Mouse (Mus musculus) liver, adult 2 months (tissue): ENCODE data around the gene Limd2. TPM values are rescaled to one million over a fixed set of nuclear protein-coding genes. Genes with fewer than 3 reads are reported as not detected.
A peak's percentile ranks its signal among the peaks of the same experiment; 100 is the strongest.

ENCODE experiments used
- DNase-seq: peaks from one replicate; pipeline ENCODE4 v3.0.0-alpha.2; 2011; ENCODE audit warnings: low read depth, low spot score; ENCODE audit errors: extremely low read depth
- H3K27ac ChIP-seq: fragments of 200-500 bp; replicated peaks from 2 replicates; pipeline ENCODE4 v1.5.1; 2012; ENCODE audit warnings: low read depth, mild to moderate bottlenecking, control low read depth, inconsistent platforms, low read length; ENCODE audit not compliant: insufficient read depth
- H3K27me3 ChIP-seq: fragments of 200-500 bp; 2 replicates; pipeline ENCODE4 v1.6.1; 2012; ENCODE audit warnings: mild to moderate bottlenecking, moderate library complexity, low read length, inconsistent platforms; ENCODE audit not compliant: control insufficient read depth, insufficient read depth
- H3K36me3 ChIP-seq: fragments of 200-500 bp; 2 replicates; pipeline ENCODE4 v1.6.1; 2012; ENCODE audit warnings: low read length, inconsistent platforms; ENCODE audit not compliant: control insufficient read depth, insufficient read depth
- H3K4me1 ChIP-seq: fragments of 200-500 bp; 2 replicates; pipeline ENCODE4 v1.6.1; 2011; ENCODE audit warnings: low read length; ENCODE audit not compliant: control insufficient read depth, insufficient read depth
- H3K4me3 ChIP-seq: fragments of 200-500 bp; 2 replicates; pipeline ENCODE4 v1.5.1; 2011; ENCODE audit warnings: low read depth, mild to moderate bottlenecking, control low read depth, low read length, moderate library complexity; ENCODE audit not compliant: insufficient read depth
- H3K79me2 ChIP-seq: fragments of 200-500 bp; 2 replicates; pipeline ENCODE4 v1.6.1; 2012; ENCODE audit warnings: inconsistent platforms, mild to moderate bottlenecking, low read length, moderate library complexity; ENCODE audit not compliant: control insufficient read depth, insufficient read depth
- H3K9ac ChIP-seq: fragments of 200-500 bp; 2 replicates; pipeline ENCODE4 v1.6.1; 2012; ENCODE audit warnings: low read depth, mild to moderate bottlenecking, control low read depth, inconsistent platforms, low read length
- CTCF ChIP-seq: fragments of 200-500 bp; IDR thresholded peaks from 2 replicates; pipeline ENCODE4 v1.5.1; 2011; ENCODE audit warnings: low read depth, low read length, control low read depth
- POLR2A ChIP-seq: fragments of 200-500 bp; IDR thresholded peaks from 2 replicates; pipeline ENCODE4 v1.6.1; 2011; ENCODE audit warnings: low read length, control low read depth; ENCODE audit not compliant: insufficient read depth; ENCODE audit errors: extremely low read depth
- whole genome bisulfite sequencing: fragments of 180-500 bp; shearing (Covaris S2); methylation state at CpG from one replicate; pipeline ENCODE4 v1.1.7; 2018; 5-methylcytosine and 5-hydroxymethylcytosine counted together
- polyA plus RNA-seq: library from polyadenylated mRNA; depleted of rRNA; stranded (reverse); fragments of >200 nt; gene quantifications from 2 replicates; pipeline ENCODE4 v1.2.3, GENCODE M21; 2012
- total RNA-seq: library from RNA; depleted of rRNA; stranded (reverse); fragments of >200 nt; gene quantifications from 2 replicates; pipeline ENCODE4 v1.2.3, GENCODE M21; 2014

Gene Limd2
- total and polyA plus RNA-seq, 2 experiments, result 9.4 to 26.3 TPM

GRCm38 (mm10) chr11:106156257-106156656, 4.4 kb downstream of the Limd2 start:
- H3K27ac ChIP-seq, result no peak overlapping the region
- H3K9ac ChIP-seq, result no peak overlapping the region
- DNase-seq, result no peak
- no peak overlapping the region for H3K4me3 ChIP-seq
- 86% methylated on average over 1 of the region's 1 CpGs for WGBS
- no peak for TF ChIP-seq POLR2A
- no peak for TF ChIP-seq CTCF
- H3K36me3 ChIP-seq, result peaks cover 5% of the 10 kb centered on the region; the same call in 1 of the 2 replicates
- peaks cover 16% of the 10 kb centered on the region for H3K4me1 ChIP-seq
- H3K79me2 ChIP-seq, result no peaks in the 10 kb centered on the region
- H3K27me3 ChIP-seq, result no peaks in the 10 kb centered on the region

- Histone ChIP-seq H3K27ac (no peak overlapping the region), H3K79me2 (no peaks in the 10 kb centered on the region), H3K27me3 (no peaks in the 10 kb centered on the region), H3K4me3 (no peak overlapping the region), H3K4me1 (peaks cover 13% of the 10 kb centered on the region), H3K36me3 (peaks cover 9% of the 10 kb centered on the region; the same call in 1 of the 2 replicates), H3K9ac (no peak overlapping the region)
- WGBS, result 67% methylated on average over 3 of the region's 3 CpGs
- TF ChIP-seq POLR2A, result no peak
- no peak for TF ChIP-seq CTCF
- DNase-seq, result no peak
Measured at GRCm38 (mm10) chr11:106155761-106156160, 4.9 kb downstream of the Limd2 start.

GRCm38 (mm10) chr11:106154770-106155169, 5.9 kb downstream of the Limd2 start:
- TF ChIP-seq CTCF, result no peak
- no peak for TF ChIP-seq POLR2A
- Histone ChIP-seq H3K4me3 (no peak overlapping the region), H3K36me3 (peaks cover 17% of the 10 kb centered on the region; the same call in 1 of the 2 replicates), H3K79me2 (no peaks in the 10 kb centered on the region), H3K27ac (peak overlapping the region; percentile 56), H3K9ac (no peak overlapping the region), H3K4me1 (peaks cover 12% of the 10 kb centered on the region), H3K27me3 (no peaks in the 10 kb centered on the region)
- peak; percentile 87 for DNase-seq
- 51% methylated on average over 2 of the region's 2 CpGs for WGBS

- no peaks in the 10 kb centered on the region for H3K27me3 ChIP-seq
- no peak for DNase-seq
- WGBS, result 87% methylated on average over 5 of the region's 5 CpGs
- TF ChIP-seq CTCF, result no peak
- no peak for TF ChIP-seq POLR2A
- no peaks in the 10 kb centered on the region for H3K79me2 ChIP-seq
- peaks cover 12% of the 10 kb centered on the region for H3K4me1 ChIP-seq
- H3K27ac ChIP-seq, result no peak overlapping the region
- no peak overlapping the region for H3K4me3 ChIP-seq
- peaks cover 23% of the 10 kb centered on the region; the same call in 1 of the 2 replicates for H3K36me3 ChIP-seq
- no peak overlapping the region for H3K9ac ChIP-seq
Measured at GRCm38 (mm10) chr11:106154091-106154490, 6.6 kb downstream of the Limd2 start.

GRCm38 (mm10) chr11:106152132-106152531, 8.5 kb downstream of the Limd2 start:
- no peak for DNase-seq
- no peak for TF ChIP-seq CTCF
- no peak for TF ChIP-seq POLR2A
- Histone ChIP-seq H3K4me3 (no peak overlapping the region), H3K4me1 (peaks cover 12% of the 10 kb centered on the region), H3K36me3 (peaks cover 37% of the 10 kb centered on the region), H3K27ac (no peak overlapping the region), H3K27me3 (no peaks in the 10 kb centered on the region), H3K79me2 (no peaks in the 10 kb centered on the region), H3K9ac (no peak overlapping the region)
- 92% methylated on average over 8 of the region's 8 CpGs for WGBS

- no peak overlapping the region for H3K27ac ChIP-seq
- peak; percentile 41 for DNase-seq
- H3K27me3 ChIP-seq, result no peaks in the 10 kb centered on the region
- no peak for TF ChIP-seq POLR2A
- TF ChIP-seq CTCF, result no peak
- H3K4me3 ChIP-seq, result no peak overlapping the region
- WGBS, result 40% methylated on average over 3 of the region's 3 CpGs
- no peak overlapping the region for H3K9ac ChIP-seq
- peaks cover 12% of the 10 kb centered on the region for H3K4me1 ChIP-seq
- H3K36me3 ChIP-seq, result peaks cover 39% of the 10 kb centered on the region
- no peaks in the 10 kb centered on the region for H3K79me2 ChIP-seq
Measured at GRCm38 (mm10) chr11:106151219-106151618, 9.4 kb downstream of the Limd2 start.
